Mouse (Mus musculus) kidney, postnatal 36 days (tissue): ENCODE data around the gene Stx1b.
"Not testable (repeated sequence)": the region's sequence is repeated elsewhere in the genome, so short reads cannot be mapped to it uniquely, and the experiment has no call there.

ENCODE experiments used
- DNase-seq, 2 experiments: peaks; one replicate each; pipeline ENCODE4 v3.0.0; 2021 to 2022; ENCODE audit warnings: mixed read lengths in 2 of 2

Gene Stx1b

DNA sequence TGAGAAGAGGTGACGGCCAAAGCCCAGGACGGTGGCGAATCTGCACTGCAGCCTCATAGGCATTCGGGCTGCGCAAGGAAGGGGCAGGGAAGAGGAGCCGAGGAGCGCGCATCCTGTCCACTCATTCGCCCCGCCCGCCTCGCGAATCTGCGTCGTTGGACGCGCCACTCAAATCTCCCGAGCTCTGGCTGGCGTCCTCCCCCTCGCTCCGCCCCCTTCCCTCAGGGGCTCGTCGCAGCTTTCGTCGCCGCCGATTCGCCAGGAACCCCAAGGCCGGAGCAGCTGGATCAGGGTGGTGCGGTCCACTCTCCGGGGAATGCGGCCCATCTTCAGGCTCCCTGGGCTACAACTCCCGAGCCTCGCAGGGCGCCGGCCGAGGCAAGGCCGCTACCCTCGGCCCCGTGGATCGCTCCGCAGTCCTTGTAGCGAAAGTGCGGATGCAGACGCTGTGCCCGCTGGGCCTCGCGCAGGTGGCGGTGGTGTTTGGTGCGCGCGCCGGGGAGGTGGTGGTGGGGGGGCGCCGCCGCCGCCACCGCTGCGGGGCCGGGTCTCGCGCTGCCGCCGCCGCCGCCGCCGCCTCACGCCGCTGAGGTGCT is 47.4 kb downstream of the Stx1b start:
- DNase-seq: peak; percentile 98 to 99

DNA sequence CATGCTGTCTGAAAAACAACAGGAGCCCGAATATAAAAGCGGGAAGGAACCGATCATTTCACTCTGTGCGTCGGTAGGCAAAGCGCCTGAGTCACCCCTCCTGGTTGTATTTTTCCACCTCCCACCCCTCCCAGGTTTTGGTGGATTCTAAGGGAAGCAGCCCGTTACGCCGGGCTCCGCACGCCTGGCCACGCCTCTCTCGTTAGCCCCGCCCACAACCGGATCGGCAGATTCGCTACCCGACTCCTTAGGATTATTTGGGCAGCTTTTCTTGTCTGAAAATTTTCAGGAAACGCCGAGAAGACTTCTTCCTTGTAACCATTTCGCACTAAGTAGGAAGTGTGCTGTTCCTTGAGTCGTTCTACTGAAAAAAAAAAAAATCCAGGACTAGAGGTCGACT is 47.9 kb downstream of the Stx1b start, which contains the start of gene Setd1a:
Gene Setd1a (plus strand): TSS at position 245 of the 400 bp plus-strand sequence.
- DNase-seq: peak; percentile 87 to 96

DNA sequence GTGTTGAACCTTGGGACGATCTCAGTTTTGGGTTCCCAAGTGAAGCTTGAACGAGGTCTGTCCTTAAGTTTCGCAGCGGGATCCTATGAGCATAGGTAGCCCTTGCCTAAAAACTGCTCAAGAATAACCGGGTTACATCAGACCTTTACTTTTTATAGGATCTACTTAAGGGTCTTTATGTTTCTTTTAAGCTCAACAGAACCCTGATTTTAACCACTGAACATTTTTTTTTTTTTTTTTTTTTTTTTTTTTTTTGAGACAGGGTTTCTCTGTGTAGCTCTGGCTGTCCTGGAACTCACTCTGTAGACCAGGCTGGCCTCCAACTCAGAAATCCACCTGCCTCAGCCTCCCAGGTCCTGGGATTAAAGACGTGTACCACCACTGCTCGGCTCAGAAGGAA is 48.5 kb downstream of the Stx1b start:
- DNase-seq: not testable (repeated sequence)

DNA sequence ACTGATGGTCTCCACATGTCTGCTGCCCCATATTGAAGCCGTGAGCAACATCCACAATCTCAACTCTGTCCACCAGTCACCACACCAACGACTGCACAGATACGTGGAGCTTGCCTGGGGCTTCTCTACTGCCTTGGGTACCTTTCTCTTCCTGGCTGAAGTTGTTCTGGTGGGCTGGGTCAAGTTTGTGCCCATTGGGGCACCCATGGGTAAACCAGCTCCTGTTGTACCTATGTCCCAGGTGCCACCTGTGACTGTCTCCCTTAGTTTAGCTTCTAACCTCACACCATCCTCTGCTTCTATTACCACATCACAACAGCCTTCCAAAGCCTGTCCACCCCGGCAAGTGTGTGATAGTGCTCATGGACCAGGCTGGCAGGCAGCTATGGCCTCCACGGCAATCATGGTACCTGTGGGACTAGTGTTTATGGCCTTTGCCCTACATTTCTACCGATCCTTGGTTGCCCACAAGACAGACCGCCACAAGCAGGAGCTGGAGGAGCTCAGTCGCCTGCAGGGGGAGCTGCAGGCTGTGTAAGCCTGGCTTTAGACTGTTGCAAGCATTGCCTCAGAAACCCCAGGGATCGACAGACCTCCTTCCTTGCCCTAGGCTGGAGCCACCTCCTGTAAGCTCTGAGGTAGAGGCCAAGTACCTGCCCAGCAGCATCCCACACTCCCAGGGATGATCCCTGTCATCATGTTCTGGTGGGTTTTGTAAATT is 50.5 kb downstream of the Stx1b start:
- DNase-seq: peak; percentile 72 to 86

DNA sequence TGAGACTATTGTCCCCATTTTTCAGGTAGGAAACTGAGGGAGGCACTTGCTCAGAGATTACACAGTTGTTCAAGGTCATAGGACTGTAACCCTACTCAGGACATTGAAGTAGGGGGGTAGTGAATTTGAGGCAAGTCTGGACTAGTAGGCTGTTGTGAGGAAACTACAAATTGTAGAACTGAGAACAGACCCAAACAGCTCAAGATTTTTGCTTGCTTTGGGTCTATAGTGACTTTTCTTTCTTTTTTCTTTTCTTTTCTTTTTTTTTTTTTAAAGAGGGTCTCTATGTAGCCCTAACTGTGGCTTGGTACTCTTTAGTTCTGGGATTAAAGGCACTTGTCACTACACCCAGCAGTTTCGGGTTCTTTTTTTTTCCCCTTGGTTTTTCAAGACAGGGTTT is 51.8 kb downstream of the Stx1b start:
- DNase-seq: no peak

DNA sequence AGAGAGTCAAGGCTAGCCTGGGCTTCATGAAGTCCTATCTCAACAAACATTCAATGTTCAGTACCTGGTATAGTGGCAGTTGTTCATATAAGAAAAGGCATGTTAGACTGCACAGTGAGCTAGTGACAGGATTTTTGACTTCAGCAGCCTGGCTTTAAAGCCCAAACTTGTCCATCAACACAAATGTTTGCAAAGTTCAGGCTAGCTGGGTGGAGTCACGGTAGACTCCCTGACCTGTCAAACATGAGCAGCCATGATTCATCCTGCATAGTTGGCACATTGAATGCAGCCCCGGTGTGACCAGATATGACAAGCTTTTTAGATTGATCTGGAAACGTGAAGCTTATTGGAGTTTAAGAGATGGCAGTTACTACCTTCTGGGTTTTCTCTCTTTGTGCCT is 52.3 kb downstream of the Stx1b start:
- no peak for DNase-seq

DNA sequence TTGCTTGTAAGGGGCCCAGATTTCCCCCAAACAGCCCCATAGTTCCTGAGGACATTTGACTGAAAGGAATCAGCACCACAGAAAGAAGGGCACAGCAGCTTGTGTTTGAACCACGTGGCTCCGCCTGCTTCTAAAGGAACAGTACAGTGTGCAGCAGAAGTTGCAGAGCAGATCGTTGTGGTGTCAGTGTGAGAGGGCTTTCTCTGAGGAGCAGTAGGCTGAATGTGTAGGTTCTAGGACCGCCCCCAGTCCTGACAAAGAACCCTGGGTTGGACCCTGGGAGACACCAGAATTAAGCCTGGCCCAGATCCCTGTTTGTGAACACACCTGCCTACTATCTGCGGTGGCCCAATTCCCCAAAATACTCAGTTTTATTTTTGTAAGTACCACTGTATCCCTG is 53.1 kb downstream of the Stx1b start:
- DNase-seq: no peak

DNA sequence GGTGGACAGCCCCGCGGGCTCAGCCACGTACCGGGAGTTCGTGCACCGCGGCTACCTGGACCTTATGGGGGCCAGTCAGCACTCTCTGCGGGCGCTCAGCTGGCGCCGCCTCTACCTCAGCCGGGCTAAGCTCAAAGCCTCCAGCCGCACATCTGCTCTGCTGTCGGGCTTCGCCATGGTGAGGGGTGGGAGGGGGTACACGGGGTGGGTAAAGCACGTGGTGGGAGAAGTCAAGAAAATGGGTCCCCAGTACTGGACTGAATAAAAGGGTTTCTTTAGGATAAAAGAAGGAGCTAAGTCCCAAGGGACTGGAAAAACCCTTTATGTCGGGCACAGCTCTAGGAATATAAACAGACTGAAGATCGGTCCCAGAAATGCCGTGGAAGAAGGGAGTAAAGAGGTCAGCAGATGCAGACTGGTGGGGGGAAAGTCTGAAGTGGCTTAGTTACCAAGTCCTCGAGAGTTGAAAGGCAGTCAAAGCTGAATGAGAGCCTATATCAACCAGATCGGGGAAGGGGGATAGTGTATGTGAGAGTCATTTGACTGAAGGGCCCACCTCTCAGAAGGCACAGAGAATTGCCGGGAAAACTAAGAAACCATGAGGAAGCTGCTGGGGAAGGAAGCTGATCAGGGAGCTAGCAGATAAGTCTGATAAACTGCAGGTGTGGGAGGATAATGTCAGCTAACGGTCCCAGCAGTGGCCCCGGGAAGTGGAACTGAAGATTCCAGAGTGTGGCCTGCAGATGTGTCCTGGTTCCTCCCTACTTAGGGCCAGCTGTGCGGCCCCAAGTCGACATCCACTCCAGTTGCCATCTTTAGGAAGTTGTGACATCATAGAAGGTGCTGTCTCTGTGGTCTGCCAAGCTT is 54.1 kb downstream of the Stx1b start:
- DNase-seq: peak in 1 of 2 experiments; percentile 9

DNA sequence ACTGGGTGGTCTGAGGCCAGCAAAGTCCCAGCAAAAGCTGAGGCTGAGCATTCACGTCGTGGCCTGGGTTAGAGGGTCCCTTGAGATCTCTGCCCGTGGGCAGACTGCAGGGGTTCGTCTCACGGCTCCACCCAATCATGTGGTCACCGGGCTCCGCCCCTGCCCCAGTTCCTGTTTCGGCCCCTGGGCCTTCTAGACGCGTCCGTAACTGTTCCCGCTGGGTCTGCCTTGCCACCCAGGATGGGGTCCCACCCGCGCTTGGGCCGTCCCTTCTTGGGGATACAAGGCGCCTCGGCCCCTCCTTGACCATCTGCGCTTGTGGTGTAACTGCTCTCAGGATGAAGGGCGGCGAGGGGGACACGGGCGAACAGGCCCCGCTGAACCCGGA is 54.7 kb downstream of the Stx1b start, which contains the start of gene Orai3:
Gene Orai3 (plus strand): TSS at position 165 of the 388 bp plus-strand sequence.
- peak; percentile 92 to 95 for DNase-seq

DNA sequence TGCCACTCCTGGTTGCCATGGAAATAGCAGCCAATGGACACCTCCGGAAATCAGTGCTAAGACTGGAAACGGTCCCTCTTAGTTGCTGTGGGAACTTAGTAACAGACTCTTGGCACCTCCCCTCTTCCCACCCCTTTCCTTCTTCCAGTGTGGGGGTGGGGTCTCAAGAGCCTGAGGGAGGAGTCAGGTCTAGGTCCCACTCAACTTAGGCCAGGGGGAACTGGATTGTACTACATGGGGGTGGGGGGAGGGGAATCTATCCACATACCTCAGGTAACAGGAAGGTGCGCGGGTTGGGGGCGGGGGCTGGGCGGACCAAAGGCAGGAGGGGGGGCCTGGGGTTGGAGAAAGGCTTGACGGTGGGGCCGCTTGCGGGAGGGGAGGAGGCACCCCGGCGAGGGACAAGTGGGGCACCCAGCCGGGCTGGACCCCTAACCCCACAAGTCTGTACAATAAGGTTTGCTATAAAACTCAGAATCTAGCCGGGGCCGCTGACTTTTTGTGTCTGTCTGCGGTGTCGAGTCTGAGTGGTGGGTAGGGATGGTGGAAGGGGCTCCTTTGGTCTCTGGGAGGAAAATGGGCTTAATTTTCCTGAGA is 55.3 kb downstream of the Stx1b start:
- peak; percentile 96 to 99 for DNase-seq

DNA sequence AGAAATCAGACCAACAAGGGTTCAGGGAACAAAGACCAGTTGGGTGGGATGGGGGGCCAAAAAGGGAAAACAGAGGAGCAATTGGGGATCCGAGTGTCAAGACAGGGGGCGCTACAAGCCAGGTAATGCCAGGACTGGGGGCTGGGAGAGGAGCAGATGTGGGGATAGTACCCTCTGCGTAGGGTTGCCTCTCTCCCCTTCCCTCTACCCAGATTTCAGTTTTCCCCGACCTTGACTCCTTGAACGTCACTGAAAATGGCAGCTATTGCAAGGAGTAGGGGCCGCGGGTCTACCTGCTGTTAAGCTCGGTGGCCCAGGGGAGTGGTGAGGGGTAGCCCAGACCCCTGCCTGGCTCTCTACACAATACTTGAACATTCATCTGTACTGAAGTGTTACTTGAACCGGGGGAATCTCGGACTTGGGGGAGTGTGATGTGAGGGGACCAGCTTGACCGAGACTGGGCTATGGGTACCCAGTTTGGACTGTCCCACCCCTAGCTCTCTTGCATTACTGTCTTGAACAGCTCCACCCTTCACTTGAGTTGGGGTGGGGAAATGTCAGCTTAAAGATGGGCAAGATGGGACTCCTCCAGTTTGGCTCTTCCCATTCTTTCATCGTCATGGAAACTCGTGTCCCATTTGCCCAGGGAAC is 55.9 kb downstream of the Stx1b start:
- peak in 1 of 2 experiments; percentile 47 for DNase-seq

DNA sequence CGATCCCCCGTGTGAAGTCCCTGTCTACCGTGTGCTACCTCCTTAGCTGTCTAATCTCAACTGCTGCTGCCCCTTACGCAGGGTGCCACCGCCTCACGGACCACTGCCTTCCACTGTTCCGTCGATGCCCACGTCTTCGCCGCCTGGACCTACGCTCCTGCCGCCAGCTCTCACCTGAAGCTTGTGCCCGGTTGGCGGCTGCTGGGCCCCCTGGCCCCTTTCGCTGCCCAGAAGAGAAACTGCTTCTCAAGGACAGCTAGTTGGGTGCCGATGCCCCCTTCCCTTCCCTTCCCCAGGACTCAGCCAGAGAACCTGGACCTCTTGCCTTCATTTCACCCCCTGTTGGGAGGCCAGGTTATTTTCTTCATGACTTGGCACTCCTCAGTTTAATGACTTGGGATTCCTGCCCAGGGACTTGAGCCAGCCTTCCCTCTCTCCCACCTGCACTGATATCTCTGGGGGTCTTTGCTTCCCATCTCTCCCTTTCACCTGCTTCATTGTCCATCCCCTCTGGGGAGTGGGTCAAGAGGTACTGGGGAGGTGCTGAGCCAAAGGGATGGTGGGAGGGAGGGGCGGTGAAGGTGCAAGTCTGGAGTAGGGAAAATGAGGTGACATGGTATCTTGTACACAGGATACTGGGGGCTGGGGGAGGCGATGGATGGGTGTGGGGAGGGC is 56.5 kb downstream of the Stx1b start:
- no peak for DNase-seq

DNA sequence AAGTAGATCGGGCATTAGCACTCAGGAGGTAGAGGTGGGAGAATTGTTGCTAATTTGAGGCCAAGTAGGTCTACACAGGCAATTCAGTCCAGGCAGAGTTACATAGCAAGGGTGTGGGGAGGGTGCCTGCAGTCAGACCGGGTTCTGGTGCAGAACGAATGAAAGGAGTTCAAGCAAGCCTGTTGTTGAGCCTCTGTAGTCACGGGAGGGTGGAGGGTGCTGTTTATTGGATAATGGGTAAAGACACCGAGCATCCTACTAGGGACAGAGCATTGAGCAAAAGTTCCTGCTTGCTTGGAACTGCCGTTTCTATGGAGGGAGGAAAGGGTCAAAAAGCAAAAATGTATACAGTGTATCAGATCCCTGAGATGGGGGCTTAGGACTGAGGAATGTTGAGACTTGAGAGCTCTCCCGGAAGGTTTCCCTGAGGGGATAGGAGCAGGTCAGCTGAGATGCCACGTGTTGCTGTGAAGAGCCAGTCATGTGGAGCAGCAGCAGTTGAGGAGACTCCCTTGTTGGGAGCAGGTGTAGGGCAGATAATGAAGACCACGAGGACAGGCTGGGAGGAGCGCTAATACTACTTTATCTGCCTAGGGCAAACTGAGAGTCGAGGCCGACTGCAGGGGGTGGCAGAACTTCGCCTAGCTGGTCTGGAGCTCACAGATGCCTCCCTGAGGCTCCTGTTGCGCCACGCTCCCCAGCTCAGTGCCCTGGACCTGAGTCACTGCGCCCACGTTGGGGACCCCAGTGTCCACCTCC is 57.3 kb downstream of the Stx1b start:
- no peak for DNase-seq

DNA sequence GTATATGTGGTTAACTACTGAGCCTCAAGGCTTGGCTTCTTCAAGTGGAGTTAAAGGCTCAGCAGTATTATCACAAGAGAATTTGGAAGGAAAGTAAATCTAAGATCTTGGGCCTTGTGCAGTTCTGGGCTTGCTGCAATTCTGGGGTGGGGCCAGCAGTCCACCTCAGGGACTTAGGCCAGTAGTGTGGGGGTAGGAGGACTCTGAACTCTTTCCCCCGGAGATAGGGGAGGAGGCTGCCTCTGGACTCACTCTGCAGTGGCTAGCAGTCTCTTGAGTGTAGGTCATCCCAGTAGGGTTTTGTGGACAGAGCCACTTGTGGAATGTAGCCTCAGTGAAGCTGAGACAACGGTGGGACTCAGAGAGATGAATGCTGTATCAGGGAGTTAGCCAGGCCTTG is 58.6 kb downstream of the Stx1b start:
- DNase-seq: peak; percentile 58

DNA sequence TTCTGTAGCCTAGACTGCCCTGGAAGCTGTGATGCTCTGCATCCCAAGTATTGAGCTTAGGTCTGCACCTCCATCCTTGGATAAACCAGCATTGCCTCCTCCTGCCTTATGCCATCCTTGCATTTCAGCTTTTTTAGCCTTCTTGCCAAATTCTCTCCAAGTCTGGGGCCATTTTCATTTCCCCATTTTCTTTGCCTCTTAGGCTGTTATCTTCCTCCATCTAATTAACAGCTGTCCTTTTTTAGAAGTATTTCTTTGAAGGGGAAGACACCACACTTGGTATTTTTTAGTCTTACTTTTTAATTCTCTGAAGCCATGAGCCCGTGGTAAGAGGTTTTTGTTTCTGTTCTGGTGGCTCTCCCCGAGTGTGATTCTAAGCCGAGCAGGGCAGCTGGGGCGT is 60.7 kb downstream of the Stx1b start:
- no peak for DNase-seq

DNA sequence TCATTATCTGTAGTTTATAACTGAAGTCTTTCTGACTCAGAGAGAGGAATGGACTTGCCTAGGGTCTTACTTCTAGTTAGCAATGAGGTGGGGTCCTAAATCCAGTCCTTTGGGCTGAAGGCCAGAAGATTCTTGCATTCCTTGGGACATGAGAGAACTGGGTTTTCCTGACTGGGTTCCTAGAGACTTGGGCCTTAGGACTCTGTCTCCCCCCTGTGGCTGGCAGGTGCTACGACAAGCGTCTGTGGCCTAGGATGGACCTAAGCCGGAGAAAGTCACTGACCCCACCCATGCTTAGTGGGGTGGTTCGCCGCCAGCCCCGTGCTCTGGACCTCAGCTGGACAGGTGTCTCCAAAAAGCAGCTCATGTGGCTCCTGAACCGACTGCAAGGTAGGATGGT is 63.3 kb downstream of the Stx1b start:
- DNase-seq: peak; percentile 65 to 85

DNA sequence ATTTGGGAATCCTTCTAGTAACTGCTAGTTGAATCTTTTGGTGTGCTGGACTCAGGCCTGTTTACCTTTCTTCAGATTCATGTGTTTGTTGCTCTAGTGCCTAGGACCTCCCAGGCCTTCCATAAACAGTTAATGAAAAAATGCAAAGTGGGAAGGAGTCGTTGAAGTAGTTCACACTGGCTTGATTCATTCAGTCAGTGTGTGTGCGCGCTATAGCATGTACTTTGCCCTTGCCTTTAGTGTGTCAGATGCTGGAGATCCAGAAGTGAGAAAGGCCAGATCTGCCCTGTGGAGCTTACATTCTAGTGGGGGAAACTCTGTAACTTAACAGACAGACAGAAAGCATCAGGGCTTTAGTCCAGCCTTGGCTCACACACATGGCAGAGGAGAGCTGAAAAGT is 63.9 kb downstream of the Stx1b start:
- no peak for DNase-seq

DNA sequence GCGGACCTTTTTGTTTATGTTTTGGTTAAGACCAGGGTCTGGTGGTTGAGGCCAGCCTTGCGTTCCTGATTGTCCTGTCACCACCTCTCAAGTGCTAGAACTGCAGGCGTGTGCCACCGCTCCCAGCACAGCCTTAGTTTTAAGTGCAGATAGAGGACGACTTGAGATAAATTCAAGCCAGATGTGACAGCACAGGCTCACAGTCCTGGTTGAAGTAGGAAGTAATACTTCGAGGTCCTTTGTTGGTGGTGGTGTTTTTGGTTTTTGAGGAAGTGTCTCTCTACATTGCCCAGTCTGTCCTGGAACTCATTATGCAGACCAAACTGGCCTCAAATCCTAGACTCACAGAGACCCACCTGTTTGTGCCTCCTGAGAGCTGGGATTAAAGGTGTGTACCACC is 64.6 kb downstream of the Stx1b start:
- no peak for DNase-seq
